Mouse (Mus musculus) hindbrain, embryonic 10.5 days (tissue): ENCODE measurements around the gene Col9a1. TPM values are rescaled to one million over a fixed set of nuclear protein-coding genes. Genes with fewer than 3 reads are reported as not detected.

ENCODE experiments used
- DNase-seq: peaks from one replicate; pipeline ENCODE4 v3.0.0-alpha.2; 2017; ENCODE audit warnings: low spot score
- H3K27ac ChIP-seq: fragments of 300-500 bp; sonication (generic); 2 replicates; pipeline ENCODE4 v1.5.1; 2016; ENCODE audit warnings: mild to moderate bottlenecking, moderate library complexity
- H3K27me3 ChIP-seq: fragments of 300-500 bp; sonication (generic); 2 replicates; pipeline ENCODE4 v1.6.1; 2016; ENCODE audit warnings: mild to moderate bottlenecking; ENCODE audit not compliant: poor library complexity, insufficient read depth, severe bottlenecking
- H3K36me3 ChIP-seq: fragments of 300-500 bp; sonication (generic); 2 replicates; pipeline ENCODE4 v1.6.1; 2016; ENCODE audit warnings: mild to moderate bottlenecking, moderate library complexity
- H3K4me1 ChIP-seq: fragments of 300-500 bp; sonication (generic); replicated peaks from 2 replicates; pipeline ENCODE4 v1.6.1; 2016; ENCODE audit warnings: mild to moderate bottlenecking
- H3K4me3 ChIP-seq: fragments of 300-500 bp; sonication (generic); 2 replicates; pipeline ENCODE4 v1.5.1; 2016; ENCODE audit warnings: mild to moderate bottlenecking, moderate library complexity
- H3K9me3 ChIP-seq: fragments of 300-500 bp; sonication (generic); 2 replicates; pipeline ENCODE4 v1.6.1; 2016; ENCODE audit warnings: mild to moderate bottlenecking, moderate library complexity
- WGBS: fragments of 180-500 bp; shearing (Covaris S2); methylation state at CpG from one replicate; pipeline ENCODE4 v1.1.7; 2016; 5-methylcytosine and 5-hydroxymethylcytosine counted together
- polyA plus RNA-seq: library from polyadenylated mRNA; unstranded; fragments of >200 nt; fragmentation: Nextera tagmentation; extraction: Ambion mirVana; gene quantifications from 2 replicates; pipeline ENCODE4 v1.2.1, GENCODE M21; 2016

Gene Col9a1
- 45.4 and 51.4 TPM in 2 replicates for polyA plus RNA-seq

DNA sequence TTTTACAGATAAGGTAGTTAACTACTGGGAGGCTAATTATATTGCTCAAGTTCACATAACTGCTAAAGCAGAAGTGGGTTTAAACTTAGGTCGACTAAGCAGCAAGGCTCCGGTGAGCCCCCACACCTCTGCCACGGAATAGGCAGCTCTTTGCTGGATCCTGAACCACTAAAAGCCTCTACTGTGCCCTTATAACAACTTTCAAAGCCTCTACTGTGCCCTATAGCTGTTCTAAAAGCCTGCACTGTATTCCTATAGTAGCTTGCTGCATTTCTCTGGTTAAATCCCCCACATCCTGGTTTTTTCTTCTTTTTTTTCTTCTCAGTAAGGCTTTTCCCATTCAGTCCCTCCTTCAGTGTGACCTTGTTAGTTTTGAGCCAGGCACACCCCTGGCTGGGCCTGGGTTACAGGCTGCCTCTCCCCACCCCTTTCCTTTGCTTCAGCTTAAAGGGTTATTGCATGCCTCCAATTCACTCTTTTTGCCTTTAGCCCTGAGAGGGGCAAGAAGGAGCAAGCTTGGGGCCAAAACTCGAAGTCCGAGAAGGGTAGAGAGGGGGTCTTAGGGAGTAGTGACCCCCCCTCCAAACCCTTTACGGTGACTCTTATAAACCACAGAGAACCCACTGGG, at the start of gene Col9a1:
Col9a1 (plus strand) TSS at position 387 of the 628 bp plus-strand sequence.
- H3K4me3 ChIP-seq, result no peak within 1 kb of the TSS
- H3K9me3 ChIP-seq, result no peaks in the 10 kb centered on the region
- H3K27ac ChIP-seq, result no peak within 1 kb of the TSS
- no peaks in the 10 kb centered on the region for H3K27me3 ChIP-seq
- DNase-seq, result no peak
- H3K36me3 ChIP-seq, result no peaks in the 10 kb centered on the region
- WGBS, result 83% methylated on average over 6 of the region's 6 CpGs
- no peaks in the 10 kb centered on the region for H3K4me1 ChIP-seq

- Histone ChIP-seq H3K27me3 (peaks cover 2% of the 10 kb centered on the region; the same call in 1 of the 2 replicates), H3K36me3 (no peaks in the 10 kb centered on the region), H3K27ac (no peak overlapping the region), H3K9me3 (no peaks in the 10 kb centered on the region), H3K4me3 (no peak overlapping the region), H3K4me1 (no peaks in the 10 kb centered on the region)
- no peak for DNase-seq
- WGBS, result 71% methylated on average over 6 of the region's 6 CpGs
Observed at GRCm38 (mm10) chr1:24127866-24128265, 49.5 kb upstream of the Col9a1 start.

DNA sequence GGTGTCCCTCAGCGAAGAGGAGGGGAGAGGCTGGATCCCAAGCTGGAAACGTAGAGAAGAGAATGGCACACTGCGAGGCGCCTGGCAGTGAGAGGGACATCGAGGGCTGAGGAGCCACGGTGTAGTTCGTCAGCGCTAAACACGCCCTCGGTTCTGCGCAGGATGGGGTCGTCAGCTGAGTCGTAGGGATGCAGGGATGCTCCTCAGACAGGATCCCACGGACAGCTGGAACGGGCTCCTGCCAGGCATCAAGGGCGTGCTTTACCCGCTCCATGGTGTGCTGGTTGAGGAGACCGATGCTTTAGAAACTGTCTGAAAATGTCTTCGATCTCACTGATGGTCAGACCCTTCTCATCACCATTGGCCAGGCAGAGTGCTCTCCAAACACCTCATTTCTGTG, 43.6 kb upstream of the Col9a1 start:
- 38% methylated on average over 19 of the region's 19 CpGs for WGBS
- Histone ChIP-seq H3K4me3 (no peak overlapping the region), H3K4me1 (peaks cover 4% of the 10 kb centered on the region; the same call in 1 of the 2 replicates), H3K36me3 (no peaks in the 10 kb centered on the region), H3K27me3 (peaks cover 9% of the 10 kb centered on the region; the same call in 1 of the 2 replicates), H3K9me3 (no peaks in the 10 kb centered on the region), H3K27ac (no peak overlapping the region)
- no peak for DNase-seq

DNA sequence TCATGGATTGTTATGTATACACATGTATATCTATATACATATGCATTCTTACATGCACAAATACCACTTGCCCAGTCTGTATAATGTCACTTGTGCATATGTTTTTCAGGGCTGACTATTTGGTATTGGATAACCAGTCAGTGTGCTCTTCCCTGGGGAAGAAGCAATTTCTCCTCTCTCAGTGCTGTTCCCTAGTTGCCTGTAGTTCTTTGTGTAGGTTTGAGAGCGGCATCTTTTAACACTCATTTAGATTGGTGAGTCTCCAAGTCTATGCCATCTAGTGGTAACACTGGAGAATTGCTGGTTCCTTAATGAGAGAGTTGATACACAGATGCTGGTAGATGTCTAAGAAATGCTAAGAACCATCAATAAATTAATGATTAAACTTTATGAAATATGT, 42.6 kb upstream of the Col9a1 start:
- H3K36me3 ChIP-seq, result no peaks in the 10 kb centered on the region
- peaks cover 4% of the 10 kb centered on the region; the same call in 1 of the 2 replicates for H3K4me1 ChIP-seq
- H3K27me3 ChIP-seq, result peaks cover 9% of the 10 kb centered on the region; the same call in 1 of the 2 replicates
- no peaks in the 10 kb centered on the region for H3K9me3 ChIP-seq
- DNase-seq, result no peak
- WGBS, result 2% methylated on average over 1 of the region's 1 CpGs
- H3K4me3 ChIP-seq, result no peak overlapping the region
- H3K27ac ChIP-seq, result no peak overlapping the region

DNA sequence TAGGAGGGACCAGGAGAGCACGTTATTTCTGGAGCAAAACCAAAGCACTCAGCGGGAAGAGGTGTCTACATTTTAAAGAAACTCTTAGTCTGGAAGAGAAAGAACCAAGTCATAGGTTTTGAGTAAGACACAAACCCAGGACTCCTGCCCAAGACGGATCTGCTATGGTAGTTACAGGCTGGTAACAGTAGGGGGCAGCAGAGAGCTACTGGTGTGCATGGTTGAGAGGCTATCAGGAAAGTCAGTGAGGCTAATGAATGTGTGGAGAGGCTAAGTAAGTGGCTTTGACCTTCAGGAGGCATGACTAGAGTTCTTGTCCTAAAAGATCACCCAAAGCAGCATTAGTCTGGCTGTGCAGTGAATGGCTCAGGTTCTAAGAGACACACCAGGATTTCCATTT, 40.3 kb upstream of the Col9a1 start:
- Histone ChIP-seq H3K9me3 (no peaks in the 10 kb centered on the region), H3K27ac (no peak overlapping the region), H3K36me3 (no peaks in the 10 kb centered on the region), H3K27me3 (peaks cover 9% of the 10 kb centered on the region; the same call in 1 of the 2 replicates), H3K4me3 (no peak overlapping the region), H3K4me1 (peaks cover 4% of the 10 kb centered on the region; the same call in 1 of the 2 replicates)
- WGBS, result 10% methylated on average over 3 of the region's 3 CpGs
- DNase-seq, result peak; percentile 65

GRCm38 (mm10) chr1:24140555-24140954, 36.9 kb upstream of the Col9a1 start:
- no peak overlapping the region for H3K4me3 ChIP-seq
- H3K36me3 ChIP-seq, result no peaks in the 10 kb centered on the region
- H3K9me3 ChIP-seq, result no peaks in the 10 kb centered on the region
- no peak overlapping the region for H3K27ac ChIP-seq
- no peak for DNase-seq
- no peaks in the 10 kb centered on the region for H3K4me1 ChIP-seq
- WGBS, result 74% methylated on average over 6 of the region's 6 CpGs
- H3K27me3 ChIP-seq, result no peaks in the 10 kb centered on the region

- Histone ChIP-seq H3K4me3 (no peak overlapping the region), H3K9me3 (no peaks in the 10 kb centered on the region), H3K27me3 (no peaks in the 10 kb centered on the region), H3K4me1 (no peaks in the 10 kb centered on the region), H3K27ac (no peak overlapping the region), H3K36me3 (no peaks in the 10 kb centered on the region)
- DNase-seq, result no peak
- 85% methylated on average over 8 of the region's 8 CpGs for WGBS
Observed at GRCm38 (mm10) chr1:24143504-24143903, 33.9 kb upstream of the Col9a1 start.

GRCm38 (mm10) chr1:24157751-24158150, 19.7 kb upstream of the Col9a1 start:
- H3K4me1 ChIP-seq, result no peaks in the 10 kb centered on the region
- no peak overlapping the region for H3K4me3 ChIP-seq
- H3K27me3 ChIP-seq, result no peaks in the 10 kb centered on the region
- H3K9me3 ChIP-seq, result peaks cover 4% of the 10 kb centered on the region; the same call in 1 of the 2 replicates
- 93% methylated on average over 5 of the region's 5 CpGs for WGBS
- H3K27ac ChIP-seq, result no peak overlapping the region
- no peaks in the 10 kb centered on the region for H3K36me3 ChIP-seq
- no peak for DNase-seq

DNA sequence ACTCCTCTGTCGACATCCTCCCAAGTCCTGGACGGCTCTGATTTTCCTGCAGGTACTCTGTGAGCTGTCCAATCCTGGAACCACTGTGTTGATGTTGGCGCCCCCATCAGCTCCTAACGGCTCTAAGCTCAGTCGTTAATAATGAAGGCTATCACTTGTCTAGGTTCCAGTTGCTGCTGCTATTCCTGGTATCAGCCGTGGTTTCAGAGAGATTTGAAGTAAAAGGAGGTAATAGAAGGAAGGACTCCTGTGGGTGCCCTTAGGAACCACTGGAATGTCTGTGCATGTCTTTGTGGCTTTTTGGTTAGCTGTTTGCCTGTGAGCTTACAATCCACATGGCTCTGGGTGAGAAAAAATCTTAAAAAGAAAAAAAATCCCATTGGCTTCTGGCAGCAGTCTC, 8.0 kb upstream of the Col9a1 start:
- no peak overlapping the region for H3K4me3 ChIP-seq
- no peaks in the 10 kb centered on the region for H3K9me3 ChIP-seq
- H3K36me3 ChIP-seq, result no peaks in the 10 kb centered on the region
- H3K27ac ChIP-seq, result no peak overlapping the region
- H3K27me3 ChIP-seq, result no peaks in the 10 kb centered on the region
- WGBS, result 60% methylated on average over 6 of the region's 6 CpGs
- DNase-seq, result no peak
- H3K4me1 ChIP-seq, result no peaks in the 10 kb centered on the region

GRCm38 (mm10) chr1:24171205-24171866, 6.1 kb upstream of the Col9a1 start:
- Histone ChIP-seq H3K27ac (no peak overlapping the region), H3K36me3 (no peaks in the 10 kb centered on the region), H3K4me1 (no peaks in the 10 kb centered on the region), H3K27me3 (no peaks in the 10 kb centered on the region), H3K4me3 (no peak overlapping the region), H3K9me3 (no peaks in the 10 kb centered on the region)
- WGBS, result 6% methylated on average over 4 of the region's 4 CpGs
- peak; percentile 32 for DNase-seq

GRCm38 (mm10) chr1:24171898-24172297, 5.5 kb upstream of the Col9a1 start:
- no peak for DNase-seq

GRCm38 (mm10) chr1:24172656-24173055, 4.8 kb upstream of the Col9a1 start:
- WGBS, result 66% methylated on average over 3 of the region's 3 CpGs
- Histone ChIP-seq H3K4me1 (no peaks in the 10 kb centered on the region), H3K4me3 (no peak overlapping the region), H3K27ac (no peak overlapping the region), H3K9me3 (no peaks in the 10 kb centered on the region), H3K36me3 (no peaks in the 10 kb centered on the region), H3K27me3 (no peaks in the 10 kb centered on the region)
- no peak for DNase-seq

More at GRCm38 (mm10) chr1:24171898-24172297, 5.5 kb upstream of the Col9a1 start:
- no peaks in the 10 kb centered on the region for H3K27me3 ChIP-seq
- no peaks in the 10 kb centered on the region for H3K9me3 ChIP-seq
- H3K27ac ChIP-seq, result no peak overlapping the region
- H3K4me1 ChIP-seq, result no peaks in the 10 kb centered on the region
- no peaks in the 10 kb centered on the region for H3K36me3 ChIP-seq
- no peak overlapping the region for H3K4me3 ChIP-seq
- WGBS, result 70% methylated on average over 1 of the region's 1 CpGs

DNA sequence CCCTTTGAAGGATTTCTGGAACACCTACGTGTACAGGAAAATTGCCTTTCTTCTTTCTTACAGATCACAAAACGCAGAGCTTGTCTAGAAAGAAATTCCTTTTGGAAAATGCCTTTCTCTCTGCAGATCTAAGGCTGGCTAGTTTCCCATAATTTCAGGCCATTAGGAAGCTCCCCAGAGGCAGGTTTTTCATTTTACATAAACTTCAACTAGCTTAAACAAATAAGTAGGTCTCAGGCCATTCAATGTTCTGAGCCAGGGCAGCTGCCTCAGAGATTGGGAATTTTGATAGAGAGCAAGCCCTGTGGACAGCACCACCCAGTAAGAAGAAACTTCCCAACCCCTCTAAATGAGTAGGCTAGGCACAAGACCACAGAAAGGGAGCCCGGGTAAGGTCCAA, 1.6 kb upstream of the Col9a1 start:
- 85% methylated on average over 3 of the region's 3 CpGs for WGBS
- no peak for DNase-seq
- no peak overlapping the region for H3K4me3 ChIP-seq

More for the DNA sequence above, 1.6 kb upstream of the Col9a1 start:
- H3K9me3 ChIP-seq, result no peaks in the 10 kb centered on the region
- H3K27me3 ChIP-seq, result no peaks in the 10 kb centered on the region
- no peaks in the 10 kb centered on the region for H3K36me3 ChIP-seq
- no peaks in the 10 kb centered on the region for H3K4me1 ChIP-seq
- no peak overlapping the region for H3K27ac ChIP-seq
